Comparison of ENCODE assay signal across 28 mouse cellular contexts in genomic region chr8:109424004-109424403, GRCm38 (mm10).
"Had no signal": no experiment of that assay in that cellular context is flagged by ENCODE, and none has a peak within 500 bp of the region (broad histone marks: within the 10 kb centered on the region; RNA-seq: fewer than 3 reads in every experiment).

No protein-coding gene starts in this region.

- DNase-seq: cerebellum, adult 2 months; cerebellum, adult 8-10 months; cerebellum, adult 9-10 months; cerebellum, adult 9-11 months; cerebellum, postnatal 10 days; cerebellum, postnatal 14 days; cerebellum, postnatal 25 days; cerebellum, postnatal 36 days; embryo, embryonic 11 days; forebrain, postnatal 0 days; gastrocnemius, adult 2 months; gastrocnemius, postnatal 10 days; gastrocnemius, postnatal 14 days; gastrocnemius, postnatal 25 days; gastrocnemius, postnatal 36 days; heart, adult 18-20 months; heart, adult 2 months had no signal

- H3K27ac ChIP-seq: embryonic facial prominence, embryonic 10.5 days; embryonic facial prominence, embryonic 12.5 days; embryonic facial prominence, embryonic 13.5 days; embryonic facial prominence, embryonic 15.5 days; forebrain, embryonic 10.5 days; forebrain, embryonic 12.5 days; forebrain, embryonic 13.5 days; forebrain, embryonic 15.5 days; gastrocnemius, adult 2 months; heart, adult 2 months had no signal

- H3K4me2 ChIP-seq: embryonic facial prominence, embryonic 12.5 days; embryonic facial prominence, embryonic 13.5 days; embryonic facial prominence, embryonic 15.5 days; forebrain, embryonic 12.5 days; forebrain, embryonic 13.5 days; forebrain, embryonic 15.5 days had no signal

- ATAC-seq: forebrain, embryonic 13.5 days; forebrain, embryonic 14.5 days; forebrain, embryonic 15.5 days; forebrain, embryonic 16.5 days; forebrain, postnatal 0 days had no signal

- H3K9ac ChIP-seq: embryonic facial prominence, embryonic 12.5 days; embryonic facial prominence, embryonic 13.5 days; embryonic facial prominence, embryonic 15.5 days; forebrain, embryonic 12.5 days; forebrain, embryonic 13.5 days; forebrain, embryonic 15.5 days; forebrain, postnatal 0 days had no signal

- H3K4me3 ChIP-seq: embryonic facial prominence, embryonic 10.5 days; embryonic facial prominence, embryonic 12.5 days; embryonic facial prominence, embryonic 13.5 days; embryonic facial prominence, embryonic 15.5 days; erythroblast, embryonic 14.5 days; forebrain, embryonic 10.5 days; forebrain, embryonic 12.5 days; forebrain, embryonic 13.5 days; forebrain, embryonic 15.5 days; gastrocnemius, adult 2 months; heart, adult 2 months had no signal

- H3K27me3 ChIP-seq: embryonic facial prominence, embryonic 12.5 days; embryonic facial prominence, embryonic 13.5 days; embryonic facial prominence, embryonic 15.5 days; forebrain, embryonic 13.5 days; forebrain, embryonic 15.5 days had no signal

- H3K9me3 ChIP-seq: embryonic facial prominence, embryonic 10.5 days; embryonic facial prominence, embryonic 12.5 days; embryonic facial prominence, embryonic 13.5 days; embryonic facial prominence, embryonic 15.5 days; forebrain, embryonic 13.5 days; forebrain, embryonic 15.5 days had no signal

- H3K4me1 ChIP-seq: embryonic facial prominence, embryonic 12.5 days; embryonic facial prominence, embryonic 13.5 days; embryonic facial prominence, embryonic 15.5 days had no signal

- H3K36me3 ChIP-seq: embryonic facial prominence, embryonic 10.5 days; embryonic facial prominence, embryonic 12.5 days; embryonic facial prominence, embryonic 13.5 days; embryonic facial prominence, embryonic 15.5 days; forebrain, embryonic 10.5 days; forebrain, embryonic 12.5 days; forebrain, embryonic 15.5 days had no signal
